In genomic region chr2:103483289-103483985, GRCm38 (mm10) we compare ENCODE assay signal across 9 mouse cellular contexts. TPM values are rescaled to one million over a fixed set of nuclear protein-coding genes. Genes with fewer than 3 reads are reported as not detected.
DNase-seq lines count a peak whose midpoint lies in the region; ATAC-seq and TF ChIP-seq lines count a peak whose summit lies in the region.
"Had no signal": no experiment of that assay in that cellular context is flagged by ENCODE, and none has a peak within 500 bp of the region (broad histone marks: within the 10 kb centered on the region; RNA-seq: fewer than 3 reads in every experiment).

No protein-coding gene starts in this region.

- H3K4me1 ChIP-seq in lung, embryonic 14.5 days (ENCODE audit: insufficient read depth): peaks cover 8% of the 10 kb centered on the region; the same call in 1 of the 2 replicates
- peaks cover 5% of the 10 kb centered on the region; the same call in 1 of the 2 replicates for H3K4me1 ChIP-seq in limb, embryonic 14.5 days (ENCODE audit: control insufficient read depth, insufficient read depth, low read length)
- H3K4me1 ChIP-seq in stomach, embryonic 14.5 days (ENCODE audit: control insufficient read depth, insufficient read depth, low read length): peaks cover 13% of the 10 kb centered on the region

- no peak for TF ChIP-seq POLR2A in limb, embryonic 14.5 days (IDR thresholded peaks at IDR 0.05; ENCODE audit: borderline replicate concordance, extremely low read depth, insufficient read depth, insufficient read length)

- peak overlapping the region; percentile 87; the same call in 1 of the 2 replicates for H3K9ac ChIP-seq in lung, embryonic 14.5 days
- peak overlapping the region; percentile 83; the same call in 1 of the 2 replicates for H3K9ac ChIP-seq in limb, embryonic 14.5 days (ENCODE audit: low read depth, low read length, severe bottlenecking)
- H3K9ac ChIP-seq in stomach, embryonic 14.5 days (replicated peaks; ENCODE audit: low read depth, low read length): no peak overlapping the region

- DNase-seq in lung, embryonic 14.5 days: no peak
- no peak for DNase-seq in lung, postnatal 36 days
- DNase-seq in limb, embryonic 14.5 days (ENCODE audit: low spot score): no peak
- no peak for DNase-seq in T-cell, adult 2 months (ENCODE audit: low spot score)
- no peak for DNase-seq in right cerebral cortex, adult 2 months (ENCODE audit: low spot score in 2 of 2)
- no peak for DNase-seq in layer of hippocampus, postnatal 10 days (ENCODE audit: low spot score in 2 of 2)
- DNase-seq: adrenal gland, postnatal 36 days had no signal

- no peak for TF ChIP-seq CTCF in lung, embryonic 14.5 days (IDR thresholded peaks at IDR 0.05; ENCODE audit: low read depth)

- peak overlapping the region; percentile 68 for H3K4me2 ChIP-seq in lung, embryonic 14.5 days
- peak overlapping the region; percentile 73 for H3K4me2 ChIP-seq in limb, embryonic 14.5 days (replicated peaks; ENCODE audit: low read depth, low read length, severe bottlenecking)
- H3K4me2 ChIP-seq in stomach, embryonic 14.5 days (replicated peaks; ENCODE audit: low read depth, low read length): peak overlapping the region; percentile 66

- no peaks in the 10 kb centered on the region for H3K27me3 ChIP-seq in lung, embryonic 14.5 days (ENCODE audit: insufficient read depth, low read length)
- H3K27me3 ChIP-seq in limb, embryonic 14.5 days (ENCODE audit: control insufficient read depth, insufficient read depth, low read length): no peaks in the 10 kb centered on the region
- H3K27me3 ChIP-seq in stomach, embryonic 14.5 days (ENCODE audit: control insufficient read depth, insufficient read depth, low read length): no peaks in the 10 kb centered on the region

- no peaks in the 10 kb centered on the region for H3K9me3 ChIP-seq in lung, embryonic 14.5 days (ENCODE audit: low read depth, low read length)
- H3K9me3 ChIP-seq in limb, embryonic 14.5 days (ENCODE audit: control insufficient read depth, low read length): no peaks in the 10 kb centered on the region
- H3K9me3 ChIP-seq in stomach, embryonic 14.5 days (ENCODE audit: control insufficient read depth, low read depth, low read length): no peaks in the 10 kb centered on the region

- no peak overlapping the region for H3K27ac ChIP-seq in lung, embryonic 14.5 days (ENCODE audit: low read depth)
- no peak overlapping the region for H3K27ac ChIP-seq in limb, embryonic 14.5 days (replicated peaks; ENCODE audit: low read depth, low read length)
- H3K27ac ChIP-seq in stomach, embryonic 14.5 days (ENCODE audit: low read length): no peak overlapping the region

- H3K36me3 ChIP-seq in lung, embryonic 14.5 days (ENCODE audit: insufficient read depth): no peaks in the 10 kb centered on the region
- no peaks in the 10 kb centered on the region for H3K36me3 ChIP-seq in limb, embryonic 14.5 days (ENCODE audit: control insufficient read depth, insufficient read depth, low read length)
- H3K36me3 ChIP-seq in stomach, embryonic 14.5 days (ENCODE audit: control insufficient read depth, insufficient read depth, low read length): no peaks in the 10 kb centered on the region

- no peak for ATAC-seq in lung, embryonic 14.5 days (ENCODE audit: insufficient read depth)
- ATAC-seq in erythroblast, adult 5-6 weeks (replicated peaks; ENCODE audit: low FRiP score, poor library complexity, severe bottlenecking): peak; percentile 48
- ATAC-seq in limb, embryonic 14.5 days (ENCODE audit: low FRiP score, low read depth): no peak
- ATAC-seq in stomach, embryonic 14.5 days (ENCODE audit: insufficient number of reproducible peaks, insufficient read depth, low FRiP score, low read depth): no peak

- peak overlapping the region; percentile 81 for H3K4me3 ChIP-seq in lung, embryonic 14.5 days (ENCODE audit: low read depth, low read length)
- peak overlapping the region; percentile 81 for H3K4me3 ChIP-seq in limb, embryonic 14.5 days (replicated peaks; ENCODE audit: low read length)
- H3K4me3 ChIP-seq in stomach, embryonic 14.5 days (ENCODE audit: low read depth, low read length): peak overlapping the region; percentile 82

- WGBS in lung, embryonic 14.5 days: 48% methylated on average over 7 of the region's 7 CpGs
- 82% methylated on average over 7 of the region's 7 CpGs for WGBS in limb, embryonic 14.5 days
- WGBS in stomach, embryonic 14.5 days: 61% methylated on average over 7 of the region's 7 CpGs

RNA-seq across cellular contexts. Expression of gene Cat, which starts 1.5 kb away (rescaled TPM):
- 89.8 and 94.7 TPM in 2 replicates for polyA plus RNA-seq in lung, embryonic 14.5 days (2014; fragmentation: Nextera tagmentation; extraction: Ambion mirVana)
- total RNA-seq in erythroblast, adult 5-6 weeks (2015; ENCODE audit: low replicate concordance): 478 and 550 TPM in 2 replicates
- 301 and 378 TPM in 2 replicates for total RNA-seq in erythroblast, adult 5-6 weeks (2017; ENCODE audit: low replicate concordance)
- 53.9 and 56.3 TPM in 2 replicates for polyA plus RNA-seq in limb, embryonic 14.5 days (2012; rRNA removed)
- 82.3 and 83.2 TPM in 2 replicates for polyA plus RNA-seq in limb, embryonic 14.5 days (2014; fragmentation: Nextera tagmentation; extraction: Ambion mirVana)
- 99.9 and 112 TPM in 2 replicates for polyA plus RNA-seq in stomach, embryonic 14.5 days (2014; fragmentation: Nextera tagmentation; extraction: Ambion mirVana)
- 10 to 100 TPM; 81.2 to 89.8 TPM for total RNA-seq in layer of hippocampus, postnatal 10 days (2021)
